Mouse (Mus musculus) liver, adult 2 months (tissue): ENCODE data around the gene Olfr1387. TPM values are rescaled to one million over a fixed set of nuclear protein-coding genes. Genes with fewer than 3 reads are reported as not detected.
"Not testable (repeated sequence)": the region's sequence is repeated elsewhere in the genome, so short reads cannot be mapped to it uniquely, and the experiment has no call there.

Source experiments
- DNase-seq: peaks from one replicate; pipeline ENCODE4 v3.0.0-alpha.2; 2011; ENCODE audit warnings: low read depth, low spot score; ENCODE audit errors: extremely low read depth
- H3K27ac ChIP-seq: fragments of 200-500 bp; replicated peaks from 2 replicates; pipeline ENCODE4 v1.5.1; 2012; ENCODE audit warnings: low read depth, mild to moderate bottlenecking, control low read depth, inconsistent platforms, low read length; ENCODE audit not compliant: insufficient read depth
- H3K27me3 ChIP-seq: fragments of 200-500 bp; 2 replicates; pipeline ENCODE4 v1.6.1; 2012; ENCODE audit warnings: mild to moderate bottlenecking, moderate library complexity, low read length, inconsistent platforms; ENCODE audit not compliant: control insufficient read depth, insufficient read depth
- H3K36me3 ChIP-seq: fragments of 200-500 bp; 2 replicates; pipeline ENCODE4 v1.6.1; 2012; ENCODE audit warnings: low read length, inconsistent platforms; ENCODE audit not compliant: control insufficient read depth, insufficient read depth
- H3K4me1 ChIP-seq: fragments of 200-500 bp; 2 replicates; pipeline ENCODE4 v1.6.1; 2011; ENCODE audit warnings: low read length; ENCODE audit not compliant: control insufficient read depth, insufficient read depth
- H3K4me3 ChIP-seq: fragments of 200-500 bp; 2 replicates; pipeline ENCODE4 v1.5.1; 2011; ENCODE audit warnings: low read depth, mild to moderate bottlenecking, control low read depth, low read length, moderate library complexity; ENCODE audit not compliant: insufficient read depth
- H3K79me2 ChIP-seq: fragments of 200-500 bp; 2 replicates; pipeline ENCODE4 v1.6.1; 2012; ENCODE audit warnings: inconsistent platforms, mild to moderate bottlenecking, low read length, moderate library complexity; ENCODE audit not compliant: control insufficient read depth, insufficient read depth
- H3K9ac ChIP-seq: fragments of 200-500 bp; 2 replicates; pipeline ENCODE4 v1.6.1; 2012; ENCODE audit warnings: low read depth, mild to moderate bottlenecking, control low read depth, inconsistent platforms, low read length
- CTCF ChIP-seq: fragments of 200-500 bp; IDR thresholded peaks from 2 replicates; pipeline ENCODE4 v1.5.1; 2011; ENCODE audit warnings: low read depth, low read length, control low read depth
- POLR2A ChIP-seq: fragments of 200-500 bp; IDR thresholded peaks from 2 replicates; pipeline ENCODE4 v1.6.1; 2011; ENCODE audit warnings: low read length, control low read depth; ENCODE audit not compliant: insufficient read depth; ENCODE audit errors: extremely low read depth
- WGBS: fragments of 180-500 bp; shearing (Covaris S2); methylation state at CpG from one replicate; pipeline ENCODE4 v1.1.7; 2018; 5-methylcytosine and 5-hydroxymethylcytosine counted together
- polyA plus RNA-seq: library from polyadenylated mRNA; depleted of rRNA; stranded (reverse); fragments of >200 nt; gene quantifications from 2 replicates; pipeline ENCODE4 v1.2.3, GENCODE M21; 2012; rRNA removed
- total RNA-seq: library from RNA; depleted of rRNA; stranded (reverse); fragments of >200 nt; gene quantifications from 2 replicates; pipeline ENCODE4 v1.2.3, GENCODE M21; 2014; rRNA removed

The Olfr1387 gene
- total and polyA plus RNA-seq, 2 experiments: not detected

DNA sequence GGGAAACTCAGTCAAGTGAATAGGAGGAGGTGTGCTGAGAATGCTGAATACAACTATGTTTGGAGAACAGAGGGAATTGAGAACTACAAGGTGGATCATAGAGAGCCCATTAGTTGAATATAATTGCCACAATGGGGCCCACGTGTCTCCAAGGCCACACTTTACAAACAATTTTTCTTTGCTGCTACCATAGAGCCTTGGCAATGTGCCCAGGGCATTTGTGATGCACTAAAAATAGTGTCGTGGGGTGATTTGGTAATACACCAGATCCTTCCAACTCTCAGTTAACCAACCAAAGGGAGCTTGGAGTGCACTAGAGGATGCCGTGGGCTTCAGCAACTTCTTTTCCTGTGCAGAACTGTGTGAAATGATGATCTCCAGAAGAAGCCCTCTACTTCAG, 18.7 kb upstream of the Olfr1387 start, which contains the start of gene Olfr1388:
Gene Olfr1388 (plus strand): TSS at position 214 of the 400 bp plus-strand sequence.
- no peaks in the 10 kb centered on the region for H3K4me1 ChIP-seq
- H3K9ac ChIP-seq: no peak within 1 kb of the TSS
- WGBS: 44% methylated on average over 3 of the region's 3 CpGs
- no peak within 1 kb of the TSS for H3K27ac ChIP-seq
- no peak for DNase-seq
- no peaks in the 10 kb centered on the region for H3K79me2 ChIP-seq
- no peaks in the 10 kb centered on the region for H3K27me3 ChIP-seq
- no peaks in the 10 kb centered on the region for H3K36me3 ChIP-seq
- TF ChIP-seq POLR2A: no peak
- no peak for TF ChIP-seq CTCF
- no peak within 1 kb of the TSS for H3K4me3 ChIP-seq

DNA sequence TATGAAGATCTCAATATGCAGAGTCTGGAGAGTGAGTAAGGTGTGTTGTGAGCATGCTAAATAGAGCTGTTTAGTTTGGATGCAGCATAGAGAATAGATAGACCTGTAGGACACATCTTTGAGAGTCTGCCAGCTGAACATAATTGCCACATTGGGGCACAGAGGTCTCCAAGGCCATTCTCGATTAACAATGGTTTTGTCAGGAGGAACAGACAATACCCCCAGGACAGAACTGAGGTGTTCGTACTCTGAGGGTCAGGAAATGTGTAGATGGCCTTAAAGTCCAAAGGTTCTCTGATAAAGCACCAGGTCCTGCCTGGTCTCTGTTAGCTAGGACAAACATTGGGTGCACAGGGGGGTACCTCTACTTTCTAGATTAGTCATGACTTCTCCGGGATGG, 9.6 kb downstream of the Olfr1387 start, which contains the start of gene Olfr1386:
Gene Olfr1386 (plus strand): TSS at position 301 of the 400 bp plus-strand sequence.
- H3K36me3 ChIP-seq, H3K4me3 ChIP-seq, H3K27ac ChIP-seq, H3K4me1 ChIP-seq, H3K79me2 ChIP-seq, DNase-seq, H3K9ac ChIP-seq, H3K27me3 ChIP-seq: not testable (repeated sequence)
- WGBS: 49% methylated on average over 3 of the region's 3 CpGs

DNA sequence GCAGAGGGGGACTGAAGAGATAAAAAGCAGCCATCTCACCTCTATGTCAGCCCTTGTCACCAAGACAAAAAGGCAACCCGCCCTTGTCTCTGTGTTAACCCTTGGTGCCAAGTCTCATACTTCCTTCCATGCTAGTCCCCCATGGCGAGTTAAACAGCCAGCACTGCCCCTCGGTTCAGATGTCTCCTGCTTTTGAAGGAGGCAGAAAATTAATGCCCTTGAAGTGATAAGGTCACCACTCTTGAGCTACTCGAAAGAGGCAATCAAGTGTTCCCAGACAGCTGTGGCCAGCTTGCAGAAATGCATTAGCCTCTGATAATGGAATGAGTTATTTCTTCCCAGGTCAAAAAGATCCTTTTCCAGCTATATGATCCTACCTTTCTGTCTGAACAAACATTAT, 30.8 kb downstream of the Olfr1387 start:
- no peak for DNase-seq
- H3K4me3 ChIP-seq: no peak overlapping the region
- 66% methylated on average over 4 of the region's 4 CpGs for WGBS
- no peaks in the 10 kb centered on the region for H3K79me2 ChIP-seq
- H3K9ac ChIP-seq: no peak overlapping the region
- TF ChIP-seq POLR2A (no peak), CTCF (no peak)
- no peak overlapping the region for H3K27ac ChIP-seq
- no peaks in the 10 kb centered on the region for H3K27me3 ChIP-seq
- H3K36me3 ChIP-seq: no peaks in the 10 kb centered on the region
- H3K4me1 ChIP-seq: no peaks in the 10 kb centered on the region

DNA sequence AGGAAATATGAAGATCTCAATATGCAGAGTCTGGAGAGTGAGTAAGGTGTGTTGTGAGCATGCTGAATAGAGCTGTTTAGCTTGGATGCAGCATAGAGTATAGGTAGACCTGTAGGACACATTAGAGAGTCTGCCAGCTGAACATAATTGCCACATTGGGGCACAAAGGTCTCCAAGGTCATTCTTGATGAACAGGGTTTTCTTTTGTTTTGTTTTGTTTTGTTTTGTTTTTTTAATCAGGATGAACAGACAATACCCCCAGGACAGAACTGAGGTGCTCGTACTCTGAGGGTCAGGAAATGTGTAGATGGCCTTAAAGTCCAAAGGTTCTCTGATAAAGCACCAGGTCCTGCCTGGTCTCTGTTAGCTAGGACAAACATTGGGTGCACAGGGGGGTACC, 33.6 kb downstream of the Olfr1387 start, which contains the start of gene Olfr1385:
Gene Olfr1385 (plus strand): TSS at position 301 of the 400 bp plus-strand sequence.
- H3K4me1 ChIP-seq, H3K4me3 ChIP-seq: not testable (repeated sequence)
- WGBS: 54% methylated on average over 1 of the region's 1 CpGs

More for the DNA sequence above, 33.6 kb downstream of the Olfr1387 start, which contains the start of gene Olfr1385:
- H3K36me3 ChIP-seq, H3K9ac ChIP-seq, DNase-seq, H3K79me2 ChIP-seq, H3K27ac ChIP-seq, H3K27me3 ChIP-seq: not testable (repeated sequence)

Other genes with a start within 250 kb of the Olfr1387 start
- gene Mgat1, start 211.2 kb upstream of the Olfr1387 start, total RNA-seq: 44.7 and 60.8 TPM in 2 replicates
- gene Mgat1, start 211.2 kb upstream of the Olfr1387 start, polyA plus RNA-seq: 134 and 145 TPM in 2 replicates
- gene Olfr1393, start 177.0 kb upstream of the Olfr1387 start, total RNA-seq: 0.09 and 0.27 TPM in 2 replicates
- 0.47 and 0.55 TPM in 2 replicates for gene Olfr1393, start 177.0 kb upstream of the Olfr1387 start, polyA plus RNA-seq
- not detected in 2 replicates for gene Olfr1392, start 170.1 kb upstream of the Olfr1387 start, total RNA-seq
- gene Olfr1392, start 170.1 kb upstream of the Olfr1387 start, polyA plus RNA-seq: 0.09 and 0.26 TPM in 2 replicates
- gene Olfr10, start 150.6 kb upstream of the Olfr1387 start, total RNA-seq: not detected in 2 replicates
- not detected in 2 replicates for gene Olfr10, start 150.6 kb upstream of the Olfr1387 start, polyA plus RNA-seq
- gene Olfr1391, start 132.6 kb upstream of the Olfr1387 start, total RNA-seq: not detected in 2 replicates
- gene Olfr1391, start 132.6 kb upstream of the Olfr1387 start, polyA plus RNA-seq: not detected in 2 replicates
- not detected in 2 replicates for gene Olfr1390, start 120.2 kb upstream of the Olfr1387 start, total RNA-seq
- not detected in 2 replicates for gene Olfr1390, start 120.2 kb upstream of the Olfr1387 start, polyA plus RNA-seq
- not detected in 2 replicates for gene Olfr1389, start 32.3 kb upstream of the Olfr1387 start, total RNA-seq
- not detected in 2 replicates for gene Olfr1389, start 32.3 kb upstream of the Olfr1387 start, polyA plus RNA-seq
- gene Olfr1388, start 18.7 kb upstream of the Olfr1387 start, total RNA-seq: 0.07 TPM in 1 of 2 replicates, not detected in the other
- not detected in 2 replicates for gene Olfr1388, start 18.7 kb upstream of the Olfr1387 start, polyA plus RNA-seq
- not detected in 2 replicates for gene Olfr1386, start 9.7 kb downstream of the Olfr1387 start, total RNA-seq
- gene Olfr1386, start 9.7 kb downstream of the Olfr1387 start, polyA plus RNA-seq: not detected in 2 replicates
- gene Olfr1385, start 33.7 kb downstream of the Olfr1387 start, total RNA-seq: 0.07 TPM in 1 of 2 replicates, not detected in the other
- not detected in 2 replicates for gene Olfr1385, start 33.7 kb downstream of the Olfr1387 start, polyA plus RNA-seq
- gene Olfr1384, start 51.4 kb downstream of the Olfr1387 start, total RNA-seq: not detected in 2 replicates
- not detected in 2 replicates for gene Olfr1384, start 51.4 kb downstream of the Olfr1387 start, polyA plus RNA-seq
- not detected in 2 replicates for gene Olfr1383, start 64.3 kb downstream of the Olfr1387 start, total RNA-seq
- not detected in 2 replicates for gene Olfr1383, start 64.3 kb downstream of the Olfr1387 start, polyA plus RNA-seq
- not detected in 2 replicates for gene Olfr1382, start 72.9 kb downstream of the Olfr1387 start, total RNA-seq
- not detected in 2 replicates for gene Olfr1382, start 72.9 kb downstream of the Olfr1387 start, polyA plus RNA-seq
- gene Olfr1381, start 88.1 kb downstream of the Olfr1387 start, total RNA-seq: not detected in 2 replicates
- gene Olfr1381, start 88.1 kb downstream of the Olfr1387 start, polyA plus RNA-seq: not detected in 2 replicates
- not detected in 2 replicates for gene Olfr1380, start 101.5 kb downstream of the Olfr1387 start, total RNA-seq
- not detected in 2 replicates for gene Olfr1380, start 101.5 kb downstream of the Olfr1387 start, polyA plus RNA-seq
- gene Flt4, start 153.9 kb downstream of the Olfr1387 start, total RNA-seq: 7.8 and 13.6 TPM in 2 replicates
- gene Flt4, start 153.9 kb downstream of the Olfr1387 start, polyA plus RNA-seq: 7.5 and 9.8 TPM in 2 replicates
- not detected in 2 replicates for gene Scgb3a1, start 208.3 kb downstream of the Olfr1387 start, total RNA-seq
- 0.22 TPM in 1 of 2 replicates, not detected in the other for gene Scgb3a1, start 208.3 kb downstream of the Olfr1387 start, polyA plus RNA-seq